Mouse (Mus musculus): ENCODE data around the gene Capn7. TPM values are rescaled to one million over a fixed set of nuclear protein-coding genes. Genes with fewer than 3 reads are reported as not detected.
A peak's percentile ranks its signal among the peaks of the same experiment; 100 is the strongest.

Capn7 gene
- total RNA-seq, 1 experiment: 23.7 TPM

DNA sequence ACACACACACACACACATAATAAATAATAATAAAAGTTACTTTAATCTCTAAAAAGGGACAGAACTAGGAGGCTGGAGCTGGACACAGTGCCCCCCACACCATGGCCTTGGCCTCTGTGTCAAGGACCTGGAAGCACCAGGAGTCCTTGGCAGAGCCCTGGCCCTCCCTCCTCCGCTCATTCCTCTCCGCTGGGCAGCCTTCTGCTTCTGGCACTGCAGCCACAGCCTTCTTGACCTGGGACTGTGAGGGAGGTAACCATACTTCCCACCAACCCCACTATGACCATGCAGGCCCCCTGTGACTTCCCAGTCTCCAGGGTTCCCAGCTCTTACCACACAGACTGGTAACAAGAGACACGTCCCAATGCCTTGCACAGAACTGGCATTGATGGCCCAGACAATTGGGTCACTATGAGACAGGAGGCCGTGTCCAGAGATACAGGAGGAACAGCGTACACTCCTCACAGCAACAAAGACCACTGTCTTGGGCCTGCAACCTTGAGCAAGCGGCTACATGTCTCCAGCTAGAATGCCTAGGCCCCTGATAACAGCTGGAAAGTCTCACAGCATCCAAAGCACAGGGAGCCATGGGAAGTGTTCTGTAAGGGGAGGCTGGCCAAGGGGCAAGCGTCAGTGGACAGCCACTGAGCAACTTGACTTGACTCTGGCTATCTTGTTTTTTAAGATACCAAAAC lies 57.6 kb downstream of the Capn7 start:
- Histone ChIP-seq H3K4me3 (ENCODE audit: insufficient read depth in 1 of 2, low read depth in 1 of 2, low read length in 2 of 2, poor library complexity in 1 of 2, severe bottlenecking in 1 of 2) (no peak overlapping the region), H3K27ac (ENCODE audit: insufficient read depth, low read depth, low read length, poor library complexity, severe bottlenecking) (no peak overlapping the region), H3K9ac (ENCODE audit: insufficient read depth, low read depth, low read length, poor library complexity, severe bottlenecking) (no peak overlapping the region), H3K36me3 (ENCODE audit: control insufficient read depth, insufficient read depth, low read length, poor library complexity, severe bottlenecking) (no peaks in the 10 kb centered on the region), H3K9me3 (ENCODE audit: control insufficient read depth, insufficient read depth, low read depth, low read length) (no peaks in the 10 kb centered on the region), H3K4me1 (ENCODE audit: control insufficient read depth in 2 of 2, insufficient read depth in 2 of 2, low read length in 2 of 2, poor library complexity in 1 of 2) (0 out of 4 replicates have a peak, but pooled peaks cover 0 to 2% of the 10 kb centered on the region in 2 experiments)
- in situ Hi-C loops (cut with MboI; ENCODE audit: low sequenced_read_pairs in 2 of 2, unreplicated experiment in 2 of 2): no loop called here
- no peak for DNase-seq (ENCODE audit: low read depth, low spot score)
- TF ChIP-seq MAFK (IDR thresholded peaks at IDR 0.05; ENCODE audit: insufficient read depth, low read depth, low read length): no peak
- no peak for TF ChIP-seq ZNF384 (IDR thresholded peaks at IDR 0.05; ENCODE audit: low read depth, low read length)
- TF ChIP-seq CHD2 (IDR thresholded peaks at IDR 0.05; ENCODE audit: low read depth, low read length): no peak
- no peak for TF ChIP-seq ZC3H11A (IDR thresholded peaks at IDR 0.05; ENCODE audit: borderline replicate concordance, low read depth, low read length)

DNA sequence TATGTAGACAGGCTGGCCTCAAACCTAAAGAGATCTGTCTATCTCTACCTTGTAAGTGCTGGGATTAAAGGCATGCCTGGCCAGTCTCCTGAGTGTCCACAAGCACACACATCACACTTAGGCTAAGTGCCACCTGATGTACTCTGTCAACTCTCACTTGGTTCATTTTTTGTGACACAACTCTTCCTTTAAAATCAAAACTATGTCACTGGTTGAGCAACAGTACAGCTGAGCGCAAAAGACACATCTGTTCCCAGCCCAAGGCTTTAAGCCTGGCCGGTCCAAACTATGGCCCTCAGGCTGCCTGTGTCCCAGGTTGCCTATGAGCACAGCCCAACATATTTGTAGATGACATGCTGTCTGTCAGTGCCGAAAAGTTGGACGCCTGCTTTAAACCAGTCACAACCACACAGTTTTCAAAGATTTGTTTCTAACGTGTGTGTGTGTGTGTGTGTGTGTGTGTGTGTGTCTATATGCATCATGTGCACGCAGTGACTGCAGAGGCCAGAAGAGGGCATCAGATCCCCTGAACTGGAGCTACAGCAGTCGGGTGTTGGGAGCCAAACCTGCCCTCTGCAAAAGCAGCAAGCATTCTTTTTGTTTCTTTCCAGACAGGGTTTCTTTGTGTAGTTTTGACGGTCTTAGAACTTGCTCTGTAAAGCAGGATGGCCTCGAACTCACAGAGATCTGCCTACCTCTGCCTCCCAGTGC lies 58.5 kb downstream of the Capn7 start:
- H3K9ac ChIP-seq (ENCODE audit: insufficient read depth, low read depth, low read length, poor library complexity, severe bottlenecking): no peak overlapping the region
- H3K9me3 ChIP-seq (ENCODE audit: control insufficient read depth, insufficient read depth, low read depth, low read length): no peaks in the 10 kb centered on the region
- no peak overlapping the region for H3K27ac ChIP-seq (ENCODE audit: insufficient read depth, low read depth, low read length, poor library complexity, severe bottlenecking)
- H3K36me3 ChIP-seq (ENCODE audit: control insufficient read depth, insufficient read depth, low read length, poor library complexity, severe bottlenecking): no peaks in the 10 kb centered on the region
- DNase-seq (ENCODE audit: low read depth, low spot score): no peak
- H3K4me3 ChIP-seq (ENCODE audit: insufficient read depth in 1 of 2, low read depth in 1 of 2, low read length in 2 of 2, poor library complexity in 1 of 2, severe bottlenecking in 1 of 2): no peak overlapping the region
- in situ Hi-C loops (cut with MboI; ENCODE audit: low sequenced_read_pairs in 2 of 2, unreplicated experiment in 2 of 2): no loop called here
- 0 out of 4 replicates have a peak, but pooled peaks cover 0 to 2% of the 10 kb centered on the region in 2 experiments for H3K4me1 ChIP-seq (ENCODE audit: control insufficient read depth in 2 of 2, insufficient read depth in 2 of 2, low read length in 2 of 2, poor library complexity in 1 of 2)
- 0 out of 2 replicates have a peak, but pooled peaks have one; percentile 29 for TF ChIP-seq ZC3H11A (IDR thresholded peaks at IDR 0.05; ENCODE audit: borderline replicate concordance, low read depth, low read length)
- no peak for TF ChIP-seq MAFK (IDR thresholded peaks at IDR 0.05; ENCODE audit: insufficient read depth, low read depth, low read length)
- TF ChIP-seq ZNF384 (IDR thresholded peaks at IDR 0.05; ENCODE audit: low read depth, low read length): no peak

DNA sequence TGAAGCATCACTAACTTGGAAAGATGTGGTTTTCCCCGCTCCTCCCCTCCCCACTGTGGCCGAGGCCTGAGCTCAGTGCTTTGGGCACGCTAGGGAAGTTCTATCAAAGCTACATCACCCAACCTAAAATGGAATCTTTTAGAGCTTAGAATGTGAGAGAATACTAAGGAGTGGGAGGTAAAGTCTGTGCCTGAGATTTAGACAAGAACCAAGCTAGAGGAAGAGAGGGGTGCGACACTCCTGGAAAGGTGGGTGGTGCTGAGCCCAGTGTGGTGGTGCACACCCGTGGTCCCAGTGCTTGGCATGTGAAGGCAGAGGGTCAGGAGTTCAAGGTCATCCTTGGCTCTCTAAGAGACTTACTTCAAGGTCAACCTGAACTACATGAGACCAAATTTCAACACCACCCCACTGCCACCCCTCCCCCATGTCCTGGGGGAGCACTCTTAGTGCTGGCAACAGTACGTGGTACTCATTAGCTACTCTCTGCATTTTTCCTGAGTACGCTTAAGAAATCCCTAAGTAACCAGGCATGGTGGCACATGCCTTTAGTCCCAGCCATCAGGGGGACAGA lies 59.3 kb downstream of the Capn7 start:
- H3K9me3 ChIP-seq (ENCODE audit: control insufficient read depth, insufficient read depth, low read depth, low read length): no peaks in the 10 kb centered on the region
- in situ Hi-C loops (cut with MboI; ENCODE audit: low sequenced_read_pairs in 2 of 2, unreplicated experiment in 2 of 2): no loop called here
- no peak for TF ChIP-seq HCFC1 (IDR thresholded peaks at IDR 0.05; ENCODE audit: borderline replicate concordance, insufficient read depth, low read length)
- TF ChIP-seq ZC3H11A (IDR thresholded peaks at IDR 0.05; ENCODE audit: borderline replicate concordance, low read depth, low read length): no peak
- TF ChIP-seq MAFK (IDR thresholded peaks at IDR 0.05; ENCODE audit: insufficient read depth, low read depth, low read length): no peak
- no peak for TF ChIP-seq CHD2 (IDR thresholded peaks at IDR 0.05; ENCODE audit: low read depth, low read length)
- no peak for TF ChIP-seq ZNF384 (IDR thresholded peaks at IDR 0.05; ENCODE audit: low read depth, low read length)
- no peak overlapping the region for H3K4me3 ChIP-seq (ENCODE audit: insufficient read depth in 1 of 2, low read depth in 1 of 2, low read length in 2 of 2, poor library complexity in 1 of 2, severe bottlenecking in 1 of 2)
- no peaks in the 10 kb centered on the region for H3K36me3 ChIP-seq (ENCODE audit: control insufficient read depth, insufficient read depth, low read length, poor library complexity, severe bottlenecking)
- H3K4me1 ChIP-seq (ENCODE audit: control insufficient read depth in 2 of 2, insufficient read depth in 2 of 2, low read length in 2 of 2, poor library complexity in 1 of 2): 0 out of 4 replicates have a peak, but pooled peaks cover 0 to 2% of the 10 kb centered on the region in 2 experiments
- no peak for DNase-seq (ENCODE audit: low read depth, low spot score)
- no peak overlapping the region for H3K27ac ChIP-seq (ENCODE audit: insufficient read depth, low read depth, low read length, poor library complexity, severe bottlenecking)
- H3K9ac ChIP-seq (ENCODE audit: insufficient read depth, low read depth, low read length, poor library complexity, severe bottlenecking): no peak overlapping the region

DNA sequence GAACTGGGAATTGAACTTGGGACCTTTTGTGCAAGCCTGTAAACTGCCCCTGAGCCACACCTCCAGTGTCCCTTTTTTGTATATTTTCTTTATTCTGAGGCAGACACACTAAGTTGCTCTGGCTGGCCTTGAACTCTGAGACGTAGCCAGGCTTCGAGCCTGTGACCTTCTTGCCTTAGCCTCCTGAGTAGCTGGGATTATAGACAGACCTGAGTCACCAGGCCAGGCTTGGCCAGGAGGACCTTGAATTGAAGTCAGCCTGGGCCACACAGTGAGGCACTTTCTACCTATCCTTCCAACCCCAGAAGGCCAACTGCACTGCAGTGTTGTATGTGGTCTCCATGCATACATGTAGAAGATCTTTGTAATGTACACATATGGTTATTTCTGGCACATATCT lies 60.0 kb downstream of the Capn7 start:
- in situ Hi-C loops (cut with MboI; ENCODE audit: low sequenced_read_pairs in 2 of 2, unreplicated experiment in 2 of 2): no loop called here
- no peak for DNase-seq (ENCODE audit: low read depth, low spot score)
- Histone ChIP-seq H3K9ac (ENCODE audit: insufficient read depth, low read depth, low read length, poor library complexity, severe bottlenecking) (no peak overlapping the region), H3K4me1 (ENCODE audit: control insufficient read depth in 2 of 2, insufficient read depth in 2 of 2, low read length in 2 of 2, poor library complexity in 1 of 2) (0 out of 4 replicates have a peak, but pooled peaks cover 0 to 2% of the 10 kb centered on the region in 2 experiments), H3K4me3 (ENCODE audit: insufficient read depth in 1 of 2, low read depth in 1 of 2, low read length in 2 of 2, poor library complexity in 1 of 2, severe bottlenecking in 1 of 2) (no peak overlapping the region), H3K36me3 (ENCODE audit: control insufficient read depth, insufficient read depth, low read length, poor library complexity, severe bottlenecking) (no peaks in the 10 kb centered on the region), H3K9me3 (ENCODE audit: control insufficient read depth, insufficient read depth, low read depth, low read length) (no peaks in the 10 kb centered on the region), H3K27ac (ENCODE audit: insufficient read depth, low read depth, low read length, poor library complexity, severe bottlenecking) (no peak overlapping the region)
- no peak for TF ChIP-seq ZNF384 (IDR thresholded peaks at IDR 0.05; ENCODE audit: low read depth, low read length)
- no peak for TF ChIP-seq CHD2 (IDR thresholded peaks at IDR 0.05; ENCODE audit: low read depth, low read length)
- TF ChIP-seq MAFK (IDR thresholded peaks at IDR 0.05; ENCODE audit: insufficient read depth, low read depth, low read length): no peak
- no peak for TF ChIP-seq ZC3H11A (IDR thresholded peaks at IDR 0.05; ENCODE audit: borderline replicate concordance, low read depth, low read length)
- no peak for TF ChIP-seq HCFC1 (IDR thresholded peaks at IDR 0.05; ENCODE audit: borderline replicate concordance, insufficient read depth, low read length)

All from ES-E14 (cell line).